Mouse (Mus musculus) heart, adult 2 months (tissue): ENCODE data around the gene Olig2.

ENCODE experiments used
- CTCF ChIP-seq: fragments of 200-600 bp; IDR thresholded peaks from 2 replicates; pipeline ENCODE4 v1.8.1; 2022; ENCODE audit warnings: antibody characterized with exemption, mild to moderate bottlenecking, moderate library complexity
- EP300 ChIP-seq: fragments of 200-500 bp; IDR thresholded peaks from 2 replicates; pipeline ENCODE4 v1.6.1; 2011; ENCODE audit warnings: low read depth, low read length, control low read depth; ENCODE audit not compliant: insufficient read depth
- POLR2A ChIP-seq: fragments of 200-500 bp; IDR thresholded peaks from 2 replicates; pipeline ENCODE4 v1.6.1; 2011; ENCODE audit warnings: mild to moderate bottlenecking, low read depth, low read length, control low read depth; ENCODE audit not compliant: insufficient read depth

- TF ChIP-seq CTCF: no peak
- TF ChIP-seq POLR2A: no peak
- no peak for TF ChIP-seq EP300
Measured at GRCm38 (mm10) chr16:91202989-91203388, 22.3 kb upstream of the Olig2 start.
